Mouse (Mus musculus): ENCODE data around the gene Dmrt1. TPM values are rescaled to one million over a fixed set of nuclear protein-coding genes. Genes with fewer than 3 reads are reported as not detected.
A peak's percentile ranks its signal among the peaks of the same experiment; 100 is the strongest.

Dmrt1 gene
- polyA plus RNA-seq, 1 experiment = not detected

DNA sequence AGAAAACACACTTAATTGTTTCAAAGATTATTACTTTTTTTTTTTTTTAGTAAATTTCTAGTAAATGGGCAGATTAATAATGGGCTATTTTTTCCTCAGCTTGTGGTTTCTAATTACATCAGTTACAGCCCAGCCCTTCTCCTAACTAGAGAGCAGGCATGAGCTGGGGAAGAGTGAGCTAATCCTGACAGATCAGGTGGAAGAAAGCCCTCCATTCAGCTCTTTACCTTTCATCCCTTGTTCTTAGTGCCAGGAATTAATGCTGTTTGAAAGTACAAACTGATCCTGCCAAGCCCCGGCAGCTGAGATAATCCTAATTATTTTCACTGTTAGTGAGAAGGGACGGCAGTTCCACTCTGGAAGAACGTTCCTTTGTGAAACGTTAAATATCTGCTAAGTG is 93.2 kb downstream of the Dmrt1 start:
- H3K27ac ChIP-seq (ENCODE audit: insufficient read depth, low read depth, low read length) = no peak overlapping the region
- no peaks in the 10 kb centered on the region for H3K36me3 ChIP-seq (ENCODE audit: control insufficient read depth, insufficient read depth, low read length)
- no peaks in the 10 kb centered on the region for H3K4me1 ChIP-seq (ENCODE audit: control insufficient read depth, insufficient read depth, insufficient read length, low read length)
- no peak for TF ChIP-seq CTCF (IDR thresholded peaks at IDR 0.05; ENCODE audit: extremely low read depth, insufficient read length, insufficient replicate concordance, low read depth, low read length)
- no peak for TF ChIP-seq POLR2A (IDR thresholded peaks at IDR 0.05; ENCODE audit: low read depth, low read length)
- H3K4me3 ChIP-seq (ENCODE audit: low read depth, low read length) = no peak overlapping the region
- H3K27me3 ChIP-seq (ENCODE audit: control insufficient read depth, insufficient read depth, low read length) = peaks cover 21% of the 10 kb centered on the region
- WGBS = 15% methylated on average over 4 of the region's 4 CpGs

DNA sequence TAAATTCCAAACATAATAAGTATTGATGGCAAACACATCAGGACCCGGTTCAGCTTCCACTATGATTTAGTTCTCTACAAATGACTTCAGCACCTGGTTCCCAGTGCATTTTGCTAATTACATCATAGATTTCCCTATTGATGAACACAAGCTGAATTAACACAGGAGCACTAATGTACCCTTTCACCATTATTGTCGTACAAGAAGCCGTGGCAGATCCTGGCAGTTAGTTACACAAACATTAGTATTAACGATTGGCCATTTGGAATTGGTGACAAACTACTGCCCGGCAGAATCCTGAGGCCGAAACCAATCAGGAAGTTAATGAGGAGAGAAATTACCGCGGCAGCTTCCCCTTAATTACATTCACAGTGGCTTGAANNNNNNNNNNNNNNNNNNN is 96.5 kb downstream of the Dmrt1 start:
- no peak for TF ChIP-seq POLR2A (IDR thresholded peaks at IDR 0.05; ENCODE audit: low read depth, low read length)
- no peak for TF ChIP-seq CTCF (IDR thresholded peaks at IDR 0.05; ENCODE audit: extremely low read depth, insufficient read length, insufficient replicate concordance, low read depth, low read length)
- no peak overlapping the region for H3K27ac ChIP-seq (ENCODE audit: insufficient read depth, low read depth, low read length)
- H3K27me3 ChIP-seq (ENCODE audit: control insufficient read depth, insufficient read depth, low read length) = peaks cover 47% of the 10 kb centered on the region
- no peaks in the 10 kb centered on the region for H3K36me3 ChIP-seq (ENCODE audit: control insufficient read depth, insufficient read depth, low read length)
- peaks cover 3% of the 10 kb centered on the region; the same call in 1 of the 2 replicates for H3K4me1 ChIP-seq (ENCODE audit: control insufficient read depth, insufficient read depth, insufficient read length, low read length)
- no peak overlapping the region for H3K4me3 ChIP-seq (ENCODE audit: low read depth, low read length)
- WGBS = 13% methylated on average over 8 of the region's 8 CpGs

DNA sequence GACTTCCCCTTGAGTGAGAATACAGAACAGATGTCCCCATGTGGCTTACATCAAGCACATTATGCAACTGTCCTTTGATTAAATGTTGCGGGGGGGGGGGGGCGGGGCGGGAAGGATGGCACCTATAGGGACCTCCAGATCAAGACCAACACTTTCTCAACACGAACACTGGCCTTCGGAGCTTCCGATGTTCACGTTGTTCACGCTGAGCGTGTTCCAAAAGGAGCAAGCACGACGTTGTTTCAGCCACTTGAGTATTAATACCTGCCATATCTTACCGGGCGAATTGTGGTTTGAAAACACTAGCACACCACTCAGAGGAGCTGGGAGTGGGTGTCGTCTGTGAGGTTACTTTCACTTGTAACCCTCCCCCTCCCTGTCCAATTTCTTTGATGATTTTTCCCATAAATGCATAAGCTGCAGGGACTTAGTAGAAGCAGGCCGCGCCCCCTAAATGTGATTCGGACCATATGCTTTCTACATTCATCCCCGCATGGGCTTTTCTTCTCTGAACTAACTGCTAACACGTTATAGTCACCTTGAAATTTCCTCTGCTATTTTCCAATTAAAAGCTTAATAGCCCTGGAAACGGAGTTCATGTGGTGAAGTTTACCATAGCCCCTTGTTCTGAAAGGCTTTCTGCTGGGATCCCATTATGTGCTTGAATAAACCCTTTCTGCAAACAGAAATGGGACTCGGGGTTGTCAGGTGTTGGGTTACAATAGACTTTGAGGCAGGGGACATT is 102.2 kb downstream of the Dmrt1 start:
- TF ChIP-seq POLR2A (IDR thresholded peaks at IDR 0.05; ENCODE audit: low read depth, low read length) = no peak
- TF ChIP-seq CTCF (IDR thresholded peaks at IDR 0.05; ENCODE audit: extremely low read depth, insufficient read length, insufficient replicate concordance, low read depth, low read length) = no peak
- WGBS = 3% methylated on average over 21 of the region's 21 CpGs
- Histone ChIP-seq H3K27me3 (ENCODE audit: control insufficient read depth, insufficient read depth, low read length) (peaks cover 89% of the 10 kb centered on the region), H3K27ac (ENCODE audit: insufficient read depth, low read depth, low read length) (no peak overlapping the region), H3K36me3 (ENCODE audit: control insufficient read depth, insufficient read depth, low read length) (no peaks in the 10 kb centered on the region), H3K4me3 (ENCODE audit: low read depth, low read length) (no peak overlapping the region), H3K4me1 (ENCODE audit: control insufficient read depth, insufficient read depth, insufficient read length, low read length) (peaks cover 13% of the 10 kb centered on the region)

DNA sequence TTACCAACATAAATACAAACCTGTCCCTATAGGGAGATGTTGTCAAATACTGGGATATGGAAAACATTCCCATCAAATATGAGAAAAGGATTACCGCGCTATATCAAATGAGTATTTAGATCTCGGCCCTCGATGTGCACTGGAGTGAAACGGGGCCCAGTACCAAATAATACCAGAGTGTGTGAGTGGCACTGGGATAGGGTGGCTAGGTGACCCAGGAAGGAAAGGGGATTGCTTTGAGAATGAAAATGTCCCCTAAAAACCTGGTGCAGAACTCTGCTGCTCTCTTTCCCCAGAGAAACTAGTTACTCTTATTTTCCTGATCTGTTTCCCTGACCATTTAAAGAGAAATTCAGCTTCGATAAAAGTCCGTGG is 102.8 kb downstream of the Dmrt1 start:
- peaks cover 89% of the 10 kb centered on the region for H3K27me3 ChIP-seq (ENCODE audit: control insufficient read depth, insufficient read depth, low read length)
- 6% methylated on average over 7 of the region's 7 CpGs for WGBS
- no peak overlapping the region for H3K4me3 ChIP-seq (ENCODE audit: low read depth, low read length)
- TF ChIP-seq CTCF (IDR thresholded peaks at IDR 0.05; ENCODE audit: extremely low read depth, insufficient read length, insufficient replicate concordance, low read depth, low read length) = no peak
- H3K27ac ChIP-seq (ENCODE audit: insufficient read depth, low read depth, low read length) = no peak overlapping the region
- H3K36me3 ChIP-seq (ENCODE audit: control insufficient read depth, insufficient read depth, low read length) = no peaks in the 10 kb centered on the region
- H3K4me1 ChIP-seq (ENCODE audit: control insufficient read depth, insufficient read depth, insufficient read length, low read length) = peaks cover 13% of the 10 kb centered on the region

DNA sequence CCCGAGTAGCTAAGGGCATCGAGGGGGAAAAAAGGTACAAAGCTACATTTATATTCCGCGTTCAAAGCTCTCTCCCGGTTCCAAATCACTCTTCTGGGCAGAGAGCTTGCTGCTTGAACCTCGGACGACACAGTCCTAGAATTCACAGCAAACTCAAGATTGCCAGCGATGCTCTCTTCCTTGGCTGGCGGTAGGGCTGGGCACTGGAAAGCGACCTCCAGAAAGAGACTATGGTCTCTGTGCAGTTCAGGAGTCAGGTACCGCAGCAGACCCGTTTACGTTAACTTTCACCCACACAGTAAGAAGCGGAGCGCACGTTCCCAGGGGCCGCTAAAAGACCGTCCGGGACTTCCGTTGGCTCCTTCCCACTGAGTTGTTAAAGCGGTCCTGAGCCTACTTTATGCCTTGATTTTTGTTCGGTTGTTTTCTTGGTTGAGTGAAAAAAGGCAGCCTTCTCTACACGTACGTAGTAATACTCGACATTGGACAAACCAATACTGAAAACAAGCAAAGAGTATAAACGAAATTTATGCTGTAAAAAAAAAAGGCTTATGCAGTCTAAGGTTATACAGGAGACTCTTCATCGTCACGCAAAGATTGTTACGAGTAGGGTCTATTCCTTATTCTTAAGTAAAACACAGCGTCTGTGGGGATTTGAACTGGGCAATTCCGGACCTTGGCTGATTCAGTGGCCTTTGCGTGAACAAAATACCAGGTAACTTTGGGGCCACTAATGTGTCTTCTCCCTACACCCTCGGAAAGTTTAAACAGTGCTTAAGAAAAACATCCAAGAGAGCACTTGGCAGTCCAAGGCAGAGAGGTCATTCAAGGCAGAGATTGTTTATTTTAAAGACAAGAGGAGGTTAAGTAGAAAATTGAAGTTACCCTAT is 103.8 kb downstream of the Dmrt1 start:
- H3K27ac ChIP-seq (ENCODE audit: insufficient read depth, low read depth, low read length) = no peak overlapping the region
- 4% methylated on average over 33 of the region's 33 CpGs for whole genome bisulfite sequencing
- H3K4me1 ChIP-seq (ENCODE audit: control insufficient read depth, insufficient read depth, insufficient read length, low read length) = peaks cover 13% of the 10 kb centered on the region
- H3K36me3 ChIP-seq (ENCODE audit: control insufficient read depth, insufficient read depth, low read length) = no peaks in the 10 kb centered on the region
- no peak overlapping the region for H3K4me3 ChIP-seq (ENCODE audit: low read depth, low read length)
- no peak for TF ChIP-seq POLR2A (IDR thresholded peaks at IDR 0.05; ENCODE audit: low read depth, low read length)
- TF ChIP-seq CTCF (IDR thresholded peaks at IDR 0.05; ENCODE audit: extremely low read depth, insufficient read length, insufficient replicate concordance, low read depth, low read length) = no peak
- peaks cover 91% of the 10 kb centered on the region for H3K27me3 ChIP-seq (ENCODE audit: control insufficient read depth, insufficient read depth, low read length)

DNA sequence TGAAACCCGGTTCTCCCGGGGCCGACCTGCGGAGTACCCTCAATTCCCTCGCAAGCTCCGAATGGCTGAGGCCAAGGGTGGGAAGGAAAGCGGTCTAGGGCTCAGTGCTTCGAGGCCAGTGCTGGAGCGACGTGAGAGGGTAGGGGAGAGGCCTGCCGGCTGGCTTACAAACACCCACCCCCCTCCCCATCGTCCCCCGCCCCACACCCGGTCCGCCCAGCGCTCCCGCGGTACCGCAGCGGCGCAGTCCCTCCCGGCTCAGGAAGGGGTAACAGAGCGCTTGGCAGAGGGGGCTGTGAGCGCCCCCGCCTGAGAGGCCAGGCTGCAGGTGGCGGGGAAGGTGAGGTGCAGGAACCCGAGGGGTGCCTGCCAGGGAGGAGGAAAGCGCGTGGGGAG is 104.6 kb downstream of the Dmrt1 start, which contains the start of gene Dmrt3:
Gene Dmrt3 (plus strand): TSS at position 287 of the 396 bp plus-strand sequence.
- Histone ChIP-seq H3K4me3 (ENCODE audit: low read depth, low read length) (peak within 1 kb of the TSS; percentile 37), H3K27ac (ENCODE audit: insufficient read depth, low read depth, low read length) (no peak within 1 kb of the TSS), H3K36me3 (ENCODE audit: control insufficient read depth, insufficient read depth, low read length) (no peaks in the 10 kb centered on the region), H3K27me3 (ENCODE audit: control insufficient read depth, insufficient read depth, low read length) (peaks cover 89% of the 10 kb centered on the region), H3K4me1 (ENCODE audit: control insufficient read depth, insufficient read depth, insufficient read length, low read length) (peaks cover 13% of the 10 kb centered on the region)
- 4% methylated on average over 29 of the region's 29 CpGs for WGBS
- TF ChIP-seq CTCF (IDR thresholded peaks at IDR 0.05; ENCODE audit: extremely low read depth, insufficient read length, insufficient replicate concordance, low read depth, low read length) (no peak), POLR2A (IDR thresholded peaks at IDR 0.05; ENCODE audit: low read depth, low read length) (no peak)
